Mouse (Mus musculus) urinary bladder, postnatal 14 days (tissue): ENCODE measurements at regions not wholly inside any gene's neighbourhood (a gene's known extent, or its start where the extent isn't known, plus 50 kb on each side); places are given as distances from the start of the nearest gene placed in this dataset.

Experiments
- DNase-seq: peaks from one replicate; pipeline ENCODE4 v3.0.0; 2021; ENCODE audit warnings: low spot score

DNA sequence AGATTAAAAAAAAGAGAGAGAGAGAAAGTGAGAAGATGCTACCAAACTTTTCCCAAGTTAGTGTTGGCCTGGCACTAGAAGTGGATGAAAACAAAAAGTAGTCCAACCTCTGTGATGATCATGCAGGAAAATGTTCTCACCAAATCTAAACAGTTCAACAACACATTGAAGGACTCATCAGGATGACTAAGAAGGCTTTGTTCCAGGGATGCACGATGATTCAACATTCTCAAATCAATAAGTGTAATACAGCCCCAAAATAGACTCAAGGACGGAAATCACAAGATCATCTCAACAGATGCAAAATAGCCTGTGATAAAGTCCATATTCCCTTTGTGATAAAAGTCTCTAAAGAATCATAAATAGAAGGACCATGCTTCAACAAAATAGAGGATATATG is 106.3 kb downstream of the Cysltr2 start:
- DNase-seq, result no peak

- no peak for DNase-seq
These were observed 109.9 kb downstream of the Cysltr2 start for GRCm38 (mm10) chr14:72939067-72939393.

DNA sequence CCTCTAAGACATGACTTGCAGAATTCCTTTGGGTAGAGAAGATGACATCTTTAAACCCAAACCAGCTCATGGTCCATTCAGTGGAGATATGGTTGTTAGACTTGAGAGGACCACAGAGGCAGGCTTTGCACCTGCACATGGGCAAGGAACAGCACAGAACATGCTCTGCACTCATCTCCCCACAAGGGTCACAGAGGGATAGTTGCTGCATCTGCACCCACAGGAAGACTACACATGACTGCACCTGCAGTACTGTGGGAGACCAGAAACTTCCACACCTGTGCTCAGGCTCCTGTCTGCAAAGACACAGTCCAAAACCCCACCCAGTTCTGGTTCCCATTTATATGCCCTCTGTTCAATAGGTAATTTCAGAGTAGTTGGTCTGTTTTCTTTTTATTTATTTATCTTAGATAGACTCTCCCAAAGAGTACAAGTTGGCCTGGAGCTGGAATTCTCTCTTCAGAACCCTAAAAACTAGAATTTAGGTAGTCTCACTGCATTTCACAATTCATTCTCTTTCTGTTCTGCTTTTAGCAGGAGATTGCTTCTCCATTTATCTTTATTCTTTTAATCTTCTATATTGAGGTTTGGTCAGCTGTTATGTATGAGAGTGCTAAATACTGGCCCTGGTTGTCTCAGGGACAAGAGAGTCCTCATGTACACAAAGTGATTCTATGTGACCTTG is 110.4 kb downstream of the Cysltr2 start:
- DNase-seq, result no peak

- DNase-seq, result no peak
These were observed 115.3 kb downstream of the Cysltr2 start for GRCm38 (mm10) chr14:72933598-72933997.

GRCm38 (mm10) chr14:72932296-72932695 is 116.6 kb downstream of the Cysltr2 start:
- no peak for DNase-seq

DNA sequence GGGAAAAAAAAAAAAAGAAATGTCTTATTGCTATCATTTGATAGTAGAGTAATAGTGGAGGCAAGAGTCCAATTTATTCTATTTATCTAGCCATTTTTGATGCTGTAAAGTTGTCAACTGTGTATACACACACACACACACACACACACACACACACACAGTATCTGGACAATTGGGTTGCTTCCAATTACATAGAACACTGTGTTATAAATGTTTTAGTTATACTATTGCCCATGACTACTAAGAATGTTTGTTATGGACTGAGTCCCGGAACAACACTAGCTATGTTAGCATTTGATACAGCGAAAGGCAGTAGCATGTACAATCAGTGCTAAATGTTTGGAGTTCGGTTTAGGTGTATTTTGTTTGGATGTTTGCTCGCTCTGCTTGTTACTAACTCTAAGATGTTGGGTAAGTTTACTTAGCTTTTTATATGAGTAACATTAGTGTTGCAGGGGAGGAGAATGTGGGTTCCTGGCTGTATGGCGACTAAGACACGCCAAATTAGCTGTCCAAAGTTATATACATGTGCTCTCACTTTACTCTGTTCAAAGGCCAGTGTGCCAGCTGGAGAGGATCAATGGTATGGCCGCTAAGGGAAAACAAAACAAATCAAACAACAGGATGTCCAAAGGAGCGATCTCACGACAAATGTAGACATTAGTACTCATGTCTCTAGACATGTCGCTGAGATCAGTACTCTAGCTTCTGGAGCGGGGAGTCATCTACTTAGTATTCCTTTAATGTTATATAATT is 147.6 kb downstream of the Cysltr2 start:
- DNase-seq, result no peak

DNA sequence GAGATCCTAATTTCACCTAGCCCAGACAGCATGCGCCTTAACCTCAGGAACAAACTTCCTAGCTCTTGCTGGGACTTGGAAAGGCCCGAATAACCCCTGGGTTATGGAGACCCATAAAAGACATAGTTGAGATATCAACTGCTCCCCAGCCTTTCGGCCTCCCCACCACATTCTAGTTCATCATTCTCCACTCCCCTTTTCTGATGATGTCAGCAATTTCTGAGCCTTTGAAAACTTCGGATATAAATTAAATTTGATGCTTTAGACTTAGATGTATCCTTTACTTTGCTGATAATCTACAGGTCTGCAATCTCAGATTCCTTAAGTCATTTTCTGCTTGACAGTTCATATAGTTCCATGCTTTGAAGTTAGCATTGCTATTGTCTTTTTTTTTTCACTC is 149.3 kb downstream of the Cysltr2 start:
- no peak for DNase-seq

- no peak for DNase-seq
These were observed 156.6 kb downstream of the Cysltr2 start for GRCm38 (mm10) chr14:72892316-72892715.

DNA sequence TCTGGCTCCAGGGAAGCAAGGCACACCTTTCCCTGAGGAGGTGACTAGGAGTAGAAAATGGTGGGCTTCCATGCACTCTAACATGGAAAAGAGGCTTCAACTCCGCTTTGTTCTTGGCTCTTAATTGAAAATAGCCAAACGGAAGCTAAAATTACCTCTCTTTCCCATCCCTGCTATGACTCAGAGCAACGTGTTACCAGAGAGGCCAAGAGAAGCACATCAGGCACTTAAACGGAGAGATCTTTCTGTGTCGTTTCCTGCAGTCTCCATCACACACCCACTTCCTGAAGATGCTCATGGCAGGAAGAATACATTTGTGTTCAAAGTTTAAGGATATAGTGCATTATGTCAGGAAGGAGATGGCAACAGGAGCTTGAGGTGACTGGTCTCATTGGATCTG is 159.3 kb downstream of the Cysltr2 start:
- DNase-seq, result no peak

DNA sequence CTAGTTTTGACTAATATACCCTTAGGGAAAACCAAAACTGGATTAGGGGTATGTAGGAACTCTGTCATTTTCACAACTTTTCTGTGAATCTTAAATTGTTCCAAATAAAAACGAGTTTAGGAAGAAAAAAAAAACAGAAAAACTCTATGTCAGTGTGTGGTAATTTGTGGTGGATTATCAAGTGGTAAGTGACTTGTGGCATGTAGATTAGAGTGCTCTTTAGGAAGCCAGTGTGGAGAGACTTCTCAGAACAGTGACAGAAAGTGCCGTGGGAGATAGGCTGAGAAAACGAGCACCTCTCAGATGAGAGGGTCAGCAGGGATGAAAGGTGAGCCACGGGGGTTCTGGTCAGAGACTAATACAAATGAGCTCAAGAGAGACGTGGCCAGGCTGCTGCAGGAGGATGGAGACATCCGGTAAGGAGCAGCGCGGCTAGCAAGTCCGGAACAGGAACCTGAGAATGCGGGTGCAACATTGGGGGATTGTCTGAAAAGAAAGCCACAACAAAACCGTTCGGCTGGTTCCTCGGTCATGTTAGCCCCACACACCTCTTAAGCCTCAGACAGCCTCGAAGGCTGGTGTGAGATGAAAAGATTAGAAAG is 161.3 kb downstream of the Cysltr2 start:
- no peak for DNase-seq

- DNase-seq, result peak; percentile 8
These were observed 162.0 kb downstream of the Cysltr2 start for GRCm38 (mm10) chr14:72886935-72887369.

DNA sequence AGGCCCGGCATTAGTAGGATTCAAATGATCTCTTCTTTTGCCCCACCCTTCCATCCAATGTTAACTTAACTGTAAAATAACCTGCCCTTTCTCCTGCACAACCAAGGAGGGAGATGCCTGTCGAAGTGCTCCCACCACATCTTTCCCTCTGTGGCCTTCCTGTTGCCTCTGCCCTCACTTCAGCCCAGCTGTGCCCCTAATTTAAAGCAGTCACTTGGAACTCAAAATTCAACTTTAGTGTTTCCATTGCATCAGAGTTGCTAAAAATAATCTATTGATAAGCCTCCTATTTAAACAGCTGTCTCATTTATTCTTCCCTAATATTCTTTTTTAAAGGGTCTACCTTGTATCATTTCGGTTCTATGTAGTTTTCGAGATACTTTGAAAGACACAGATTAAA is 163.1 kb downstream of the Cysltr2 start:
- no peak for DNase-seq

DNA sequence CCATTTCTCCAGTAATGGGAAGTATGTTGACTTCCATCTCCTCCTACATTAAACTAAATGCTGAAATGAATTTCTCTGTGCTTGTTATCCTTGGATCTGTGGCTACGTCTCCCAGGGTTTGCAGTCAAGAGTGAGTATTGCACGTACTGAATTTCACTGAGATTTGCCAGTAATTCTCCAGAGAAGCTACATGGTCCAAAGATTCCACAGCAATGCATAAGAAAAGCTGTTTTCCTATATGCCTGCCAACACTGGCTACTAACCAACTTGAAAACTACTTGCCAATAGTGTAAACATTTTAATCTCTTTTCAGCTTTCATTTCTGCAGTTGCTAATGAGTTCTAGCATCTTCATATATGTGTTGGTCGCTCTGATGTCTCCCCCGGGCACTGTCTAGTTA is 164.4 kb downstream of the Cysltr2 start:
- DNase-seq, result no peak

DNA sequence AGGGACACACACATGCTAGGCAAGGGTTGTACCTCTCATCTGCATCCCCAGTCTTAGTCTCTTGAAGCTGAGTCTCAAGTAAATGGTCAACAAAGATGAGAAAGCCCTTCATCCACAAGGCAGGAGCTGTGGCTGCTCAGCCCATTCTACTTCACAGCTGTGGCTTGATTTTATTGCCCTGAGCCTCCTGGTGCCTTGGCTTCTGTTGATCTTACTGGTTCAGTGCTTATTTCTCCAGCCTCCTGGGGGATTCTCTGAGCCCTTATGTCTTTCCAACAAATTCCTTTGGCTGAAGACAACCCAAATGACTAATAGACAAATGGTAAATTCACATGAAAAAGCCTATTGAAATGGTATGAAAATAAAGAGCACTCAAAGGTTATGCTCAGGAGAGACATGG is 167.3 kb upstream of the Fndc3a start:
- DNase-seq, result no peak

GRCm38 (mm10) chr14:72873494-72873893 is 163.7 kb upstream of the Fndc3a start:
- no peak for DNase-seq

DNA sequence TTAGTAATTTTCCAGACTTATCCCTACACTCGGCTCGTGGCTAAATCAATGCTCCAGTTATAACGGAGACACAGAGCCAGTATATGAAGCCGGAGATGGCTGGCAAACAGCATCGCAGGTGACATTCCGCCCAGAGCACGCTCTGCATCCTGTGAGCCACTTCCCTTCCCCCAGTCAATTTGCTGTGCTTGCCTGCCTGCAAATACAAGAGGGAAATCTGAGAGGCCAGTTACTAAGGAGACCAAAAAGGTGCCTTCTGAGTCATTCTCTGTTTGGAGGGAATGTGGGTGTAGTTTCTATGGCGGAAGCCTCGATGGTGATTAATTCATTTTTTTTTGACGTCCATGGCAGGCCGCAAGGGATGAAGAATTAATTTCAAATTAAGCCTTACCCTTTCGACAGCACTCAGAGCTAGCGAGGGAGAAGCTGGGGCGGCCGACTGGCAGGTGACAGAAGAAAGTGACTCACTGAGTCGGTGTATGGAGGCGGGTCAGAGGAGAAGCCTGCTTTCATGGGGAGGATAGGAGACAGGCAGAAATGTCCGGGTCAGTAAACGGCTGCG is 159.5 kb upstream of the Fndc3a start:
- DNase-seq, result peak; percentile 29

- DNase-seq, result no peak
These were observed 157.1 kb upstream of the Fndc3a start for GRCm38 (mm10) chr14:72866896-72867295.

GRCm38 (mm10) chr14:72865531-72865930 is 155.7 kb upstream of the Fndc3a start:
- no peak for DNase-seq

GRCm38 (mm10) chr14:72864792-72865191 is 155.0 kb upstream of the Fndc3a start:
- DNase-seq, result no peak

- no peak for DNase-seq
These were observed 154.3 kb upstream of the Fndc3a start for GRCm38 (mm10) chr14:72864130-72864529.

DNA sequence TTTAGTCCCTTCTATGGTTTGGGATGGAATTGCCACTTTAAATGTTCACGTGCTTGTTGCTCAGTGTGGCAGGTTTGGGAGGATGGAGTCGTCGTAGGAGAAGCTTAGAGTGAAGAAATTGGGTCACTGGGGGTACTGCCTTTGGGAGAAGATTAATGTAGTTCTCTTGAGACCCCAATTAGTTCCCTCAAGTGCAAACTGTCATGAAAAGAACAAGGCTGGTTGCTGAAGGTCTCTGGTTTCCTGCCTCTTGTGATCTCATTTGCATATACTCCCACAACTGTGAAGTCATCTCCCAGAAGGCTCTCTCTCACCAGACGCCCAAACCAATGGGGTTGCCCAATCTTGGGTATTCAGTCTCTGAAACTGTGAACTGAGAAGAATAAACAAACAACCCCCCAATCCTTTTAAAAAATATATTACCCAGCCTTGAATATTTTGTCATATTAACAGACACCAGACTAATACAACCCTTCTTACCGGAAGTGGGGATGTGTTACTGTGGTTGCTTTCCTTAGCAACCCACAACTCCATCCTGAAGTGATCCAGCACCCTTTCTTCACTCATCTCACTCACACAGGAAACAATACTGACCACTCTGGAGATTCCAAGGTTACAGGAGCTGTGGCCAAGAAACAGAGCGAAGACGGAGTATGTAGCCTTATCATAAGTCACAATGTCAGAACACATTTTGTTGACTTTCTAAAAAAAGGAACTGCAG is 153.2 kb upstream of the Fndc3a start:
- no peak for DNase-seq

GRCm38 (mm10) chr14:72854226-72854625 is 144.4 kb upstream of the Fndc3a start:
- no peak for DNase-seq
